Mouse (Mus musculus) splenic B cell, adult 2 months (primary cell): ENCODE data around the gene Zfp3.

Experiments used
- DNase-seq: peaks from one replicate; pipeline ENCODE4 v3.0.0-alpha.2; 2011; ENCODE audit warnings: low read depth, low spot score
- H3K27me3 ChIP-seq: 2 replicates; pipeline ENCODE4 v1.6.1; 2012; ENCODE audit warnings: mild to moderate bottlenecking, low read length, moderate library complexity, mixed read lengths; ENCODE audit not compliant: control insufficient read depth, poor library complexity, insufficient read depth, severe bottlenecking
- H3K36me3 ChIP-seq: 2 replicates; pipeline ENCODE4 v1.6.1; 2012; ENCODE audit warnings: mild to moderate bottlenecking, low read length, moderate library complexity, mixed read lengths; ENCODE audit not compliant: control insufficient read depth, poor library complexity, insufficient read depth, severe bottlenecking

Gene Zfp3

GRCm38 (mm10) chr11:70763936-70764808 lies at the start of gene Zfp3:
Zfp3 (plus strand) TSS chr11:70764209.
- Histone ChIP-seq H3K36me3 (no peaks in the 10 kb centered on the region), H3K27me3 (no peaks in the 10 kb centered on the region)
- DNase-seq = peak; percentile 81

- H3K27me3 ChIP-seq = no peaks in the 10 kb centered on the region
- no peak for DNase-seq
- peaks cover 11% of the 10 kb centered on the region; the same call in 1 of the 2 replicates for H3K36me3 ChIP-seq
Measured at GRCm38 (mm10) chr11:70715832-70716231, 48.2 kb upstream of the Zfp3 start.

GRCm38 (mm10) chr11:70718481-70718880 lies 45.5 kb upstream of the Zfp3 start:
- peaks cover 7% of the 10 kb centered on the region; the same call in 1 of the 2 replicates for H3K36me3 ChIP-seq

GRCm38 (mm10) chr11:70720567-70720966 lies 43.4 kb upstream of the Zfp3 start:
- Histone ChIP-seq H3K27me3 (no peaks in the 10 kb centered on the region), H3K36me3 (peaks cover 7% of the 10 kb centered on the region; the same call in 1 of the 2 replicates)
- DNase-seq = peak; percentile 62

More at GRCm38 (mm10) chr11:70718481-70718880, 45.5 kb upstream of the Zfp3 start:
- H3K27me3 ChIP-seq = no peaks in the 10 kb centered on the region
- no peak for DNase-seq

GRCm38 (mm10) chr11:70721072-70721471 lies 42.9 kb upstream of the Zfp3 start:
- H3K36me3 ChIP-seq = peaks cover 10% of the 10 kb centered on the region; the same call in 1 of the 2 replicates
- DNase-seq = no peak

GRCm38 (mm10) chr11:70724706-70725105 lies 39.3 kb upstream of the Zfp3 start:
- H3K27me3 ChIP-seq = no peaks in the 10 kb centered on the region
- H3K36me3 ChIP-seq = peaks cover 13% of the 10 kb centered on the region
- DNase-seq = no peak

More at GRCm38 (mm10) chr11:70721072-70721471, 42.9 kb upstream of the Zfp3 start:
- H3K27me3 ChIP-seq = no peaks in the 10 kb centered on the region

- DNase-seq = no peak
- Histone ChIP-seq H3K27me3 (no peaks in the 10 kb centered on the region), H3K36me3 (peaks cover 13% of the 10 kb centered on the region)
Measured at GRCm38 (mm10) chr11:70726585-70726984, 37.4 kb upstream of the Zfp3 start.

- H3K36me3 ChIP-seq = peaks cover 13% of the 10 kb centered on the region
- H3K27me3 ChIP-seq = no peaks in the 10 kb centered on the region
- no peak for DNase-seq
Measured at GRCm38 (mm10) chr11:70727385-70727784, 36.6 kb upstream of the Zfp3 start.

- H3K27me3 ChIP-seq = no peaks in the 10 kb centered on the region
- H3K36me3 ChIP-seq = peaks cover 13% of the 10 kb centered on the region
- DNase-seq = no peak
Measured at GRCm38 (mm10) chr11:70730427-70731038, 33.5 kb upstream of the Zfp3 start.

GRCm38 (mm10) chr11:70731178-70731577 lies 32.8 kb upstream of the Zfp3 start:
- no peak for DNase-seq
- H3K27me3 ChIP-seq = no peaks in the 10 kb centered on the region
- H3K36me3 ChIP-seq = peaks cover 10% of the 10 kb centered on the region

- peaks cover 2% of the 10 kb centered on the region for H3K36me3 ChIP-seq
- no peaks in the 10 kb centered on the region for H3K27me3 ChIP-seq
- DNase-seq = no peak
Measured at GRCm38 (mm10) chr11:70733256-70733655, 30.8 kb upstream of the Zfp3 start.

- H3K27me3 ChIP-seq = no peaks in the 10 kb centered on the region
- no peak for DNase-seq
- H3K36me3 ChIP-seq = no peaks in the 10 kb centered on the region
Measured at GRCm38 (mm10) chr11:70737749-70738148, 26.3 kb upstream of the Zfp3 start.

GRCm38 (mm10) chr11:70741603-70742002 lies 22.4 kb upstream of the Zfp3 start:
- H3K27me3 ChIP-seq = no peaks in the 10 kb centered on the region
- no peaks in the 10 kb centered on the region for H3K36me3 ChIP-seq
- DNase-seq = no peak

GRCm38 (mm10) chr11:70742117-70742516 lies 21.9 kb upstream of the Zfp3 start:
- H3K36me3 ChIP-seq = no peaks in the 10 kb centered on the region
- no peak for DNase-seq

More at GRCm38 (mm10) chr11:70742117-70742516, 21.9 kb upstream of the Zfp3 start:
- no peaks in the 10 kb centered on the region for H3K27me3 ChIP-seq
